Mouse (Mus musculus) ovary, postnatal 10 days (tissue): ENCODE data around the gene Sbpl.
"Not testable (repeated sequence)": the region's sequence is repeated elsewhere in the genome, so short reads cannot be mapped to it uniquely, and the experiment has no call there.

Experiments
- DNase-seq: peaks from one replicate; pipeline ENCODE4 v3.0.0; 2022; ENCODE audit warnings: low spot score

Gene Sbpl

GRCm38 (mm10) chr17:23960084-23960738, 5.1 kb upstream of the Sbpl start:
- peak; percentile 49 for DNase-seq

GRCm38 (mm10) chr17:23950828-23951227, 4.2 kb downstream of the Sbpl start:
- not testable (repeated sequence) for DNase-seq

- DNase-seq = no peak
Measured at GRCm38 (mm10) chr17:23949068-23949467, 6.0 kb downstream of the Sbpl start.

GRCm38 (mm10) chr17:23947486-23947885, 7.6 kb downstream of the Sbpl start:
- DNase-seq = not testable (repeated sequence)

- DNase-seq = no peak
Measured at GRCm38 (mm10) chr17:23941372-23941771, 13.7 kb downstream of the Sbpl start, which contains the start of gene Sbp. Sbp (plus strand) TSS chr17:23941672.

- DNase-seq = no peak
Measured at GRCm38 (mm10) chr17:23931157-23931556, 23.9 kb downstream of the Sbpl start.

GRCm38 (mm10) chr17:23925090-23925493, 30.0 kb downstream of the Sbpl start:
- DNase-seq = peak; percentile 43

- peak; percentile 75 for DNase-seq
Measured at GRCm38 (mm10) chr17:23924531-23925007, 30.5 kb downstream of the Sbpl start.

- not testable (repeated sequence) for DNase-seq
Measured at GRCm38 (mm10) chr17:23917158-23917557, 37.9 kb downstream of the Sbpl start, which contains the start of gene Dcpp3. Dcpp3 (plus strand) TSS chr17:23917458.
